Mouse (Mus musculus) adipose tissue, adult 10 weeks (tissue): ENCODE data around the gene 4930544D05Rik. TPM values are rescaled to one million over a fixed set of nuclear protein-coding genes. Genes with fewer than 3 reads are reported as not detected.

ENCODE experiments used
- polyA plus RNA-seq: library from polyadenylated mRNA; stranded (reverse); fragments of 350-450 nt; fragmentation: Illumina TruSeq; extraction: RNeasy Lipid Tissue Mini Kit (QIAGEN cat#74804); gene quantifications from one replicate; pipeline ENCODE4 v1.2.3, GENCODE M21; 2014; ENCODE audit warnings: low read depth, low replicate concordance

The 4930544D05Rik gene
- polyA plus RNA-seq: 9.8 TPM

GRCm38 (mm10) chr11:70615516-70616093 is at the start of gene 4930544D05Rik:
Gene 4930544D05Rik (plus strand): TSS chr11:70615848.

GRCm38 (mm10) chr11:70619101-70619500 is 3.5 kb downstream of the 4930544D05Rik start, which contains the start of gene Chrne:
Gene Chrne (minus strand): TSS chr11:70619216.

GRCm38 (mm10) chr11:70638714-70639278 is 23.1 kb downstream of the 4930544D05Rik start, which contains the start of gene Gp1ba:
Gene Gp1ba (plus strand): TSS chr11:70639122.

GRCm38 (mm10) chr11:70646691-70647650 is 31.3 kb downstream of the 4930544D05Rik start, which contains the start of the genes Rnf167 and Slc25a11:
Gene Rnf167 (plus strand): TSS chr11:70647235.
Gene Slc25a11 (minus strand): TSS chr11:70647479.

GRCm38 (mm10) chr11:70654198-70654922 is 38.7 kb downstream of the 4930544D05Rik start, which contains the start of gene Pfn1:
Gene Pfn1 (minus strand): TSS chr11:70654644.

GRCm38 (mm10) chr11:70656964-70657363 is 41.3 kb downstream of the 4930544D05Rik start, which contains the start of gene Eno3:
Gene Eno3 (plus strand): TSS chr11:70657202.

Other genes with a start within 250 kb of the 4930544D05Rik start
- gene Pelp1, start 205.8 kb upstream of the 4930544D05Rik start, polyA plus RNA-seq: 15.2 TPM
- 45.5 TPM for gene Arrb2, start 183.2 kb upstream of the 4930544D05Rik start, polyA plus RNA-seq
- 24.2 TPM for gene Med11, start 163.9 kb upstream of the 4930544D05Rik start, polyA plus RNA-seq
- 5.6 TPM for gene Zmynd15, start 156.4 kb upstream of the 4930544D05Rik start, polyA plus RNA-seq
- gene Cxcl16, start 155.9 kb upstream of the 4930544D05Rik start, polyA plus RNA-seq: 14.8 TPM
- not detected for gene Tm4sf5, start 110.6 kb upstream of the 4930544D05Rik start, polyA plus RNA-seq
- gene Vmo1, start 101.2 kb upstream of the 4930544D05Rik start, polyA plus RNA-seq: not detected
- gene Gltpd2, start 96.7 kb upstream of the 4930544D05Rik start, polyA plus RNA-seq: not detected
- 235 TPM for gene Psmb6, start 90.5 kb upstream of the 4930544D05Rik start, polyA plus RNA-seq
- gene Gm40193, start 82.9 kb upstream of the 4930544D05Rik start, polyA plus RNA-seq: not detected
- gene Pld2, start 75.8 kb upstream of the 4930544D05Rik start, polyA plus RNA-seq: 19.3 TPM
- gene Mink1, start 53.0 kb upstream of the 4930544D05Rik start, polyA plus RNA-seq: 74.4 TPM
- gene Chrne, start 3.4 kb downstream of the 4930544D05Rik start, polyA plus RNA-seq: 0.88 TPM
- not detected for gene Gp1ba, start 23.3 kb downstream of the 4930544D05Rik start, polyA plus RNA-seq
- gene Rnf167, start 31.4 kb downstream of the 4930544D05Rik start, polyA plus RNA-seq: 80.8 TPM
- 126 TPM for gene Slc25a11, start 31.6 kb downstream of the 4930544D05Rik start, polyA plus RNA-seq
- gene Pfn1, start 38.8 kb downstream of the 4930544D05Rik start, polyA plus RNA-seq: 446 TPM
- 36.3 TPM for gene Eno3, start 41.4 kb downstream of the 4930544D05Rik start, polyA plus RNA-seq
- gene Spag7, start 53.6 kb downstream of the 4930544D05Rik start, polyA plus RNA-seq: 75.7 TPM
- 27.5 TPM for gene Camta2, start 72.3 kb downstream of the 4930544D05Rik start, polyA plus RNA-seq
- 21.7 TPM for gene Inca1, start 84.3 kb downstream of the 4930544D05Rik start, polyA plus RNA-seq
- 97.3 TPM for gene Kif1c, start 84.7 kb downstream of the 4930544D05Rik start, polyA plus RNA-seq
- gene Zfp3, start 148.4 kb downstream of the 4930544D05Rik start, polyA plus RNA-seq: 6.4 TPM
- gene Scimp, start 196.7 kb downstream of the 4930544D05Rik start, polyA plus RNA-seq: 0.79 TPM
- 17.2 TPM for gene Rabep1, start 228.9 kb downstream of the 4930544D05Rik start, polyA plus RNA-seq